Mouse (Mus musculus) C2C12 (cell line): ENCODE measurements around the gene Tmeff1. TPM values are rescaled to one million over a fixed set of nuclear protein-coding genes. Genes with fewer than 3 reads are reported as not detected.

Source experiments
- H3K27me3 ChIP-seq: one replicate; pipeline ENCODE4 v1.6.1; 2011; ENCODE audit not compliant: control insufficient read depth, insufficient read depth, insufficient read length
- H3K36me3 ChIP-seq: one replicate; pipeline ENCODE4 v1.6.1; 2011; ENCODE audit not compliant: control insufficient read depth, insufficient read depth
- H3K4me3 ChIP-seq: one replicate; pipeline ENCODE4 v1.5.1; 2011; ENCODE audit warnings: mild to moderate bottlenecking, control low read depth; ENCODE audit not compliant: poor library complexity, insufficient read depth, severe bottlenecking
- H3K79me2 ChIP-seq: one replicate; pipeline ENCODE4 v1.6.1; 2011; ENCODE audit not compliant: control insufficient read depth, insufficient read depth
- H3K79me3 ChIP-seq: one replicate; pipeline ENCODE4 v1.6.1; 2011; ENCODE audit warnings: low read depth, control low read depth
- H3ac ChIP-seq: one replicate; pipeline ENCODE3; 2011; ENCODE audit warnings: low read depth; ENCODE audit not compliant: control insufficient read depth, insufficient read length
- CEBPB ChIP-seq: IDR thresholded peaks from one replicate; pipeline ENCODE4 v1.6.1; 2011; ENCODE audit warnings: low read depth, mild to moderate bottlenecking, control low read depth, moderate library complexity
- CTCF ChIP-seq: IDR thresholded peaks from one replicate; pipeline ENCODE4 v1.5.1; 2011; ENCODE audit not compliant: control insufficient read depth, insufficient read depth, insufficient read length
- FOSL1 ChIP-seq: IDR thresholded peaks from one replicate; pipeline ENCODE4 v1.8.0; 2011; ENCODE audit warnings: mild to moderate bottlenecking, low read length; ENCODE audit not compliant: poor library complexity, insufficient read depth, severe bottlenecking
- MAX ChIP-seq: IDR thresholded peaks from one replicate; pipeline ENCODE4 v1.6.1; 2011; ENCODE audit warnings: mild to moderate bottlenecking, control low read depth
- MYOD1 ChIP-seq: IDR thresholded peaks from one replicate; pipeline ENCODE4 v1.6.1; 2011; ENCODE audit warnings: low read depth; ENCODE audit not compliant: control insufficient read depth, insufficient read length
- MYOG ChIP-seq: IDR thresholded peaks from one replicate; pipeline ENCODE4 v1.6.1; 2011; ENCODE audit not compliant: control insufficient read depth, insufficient read length; ENCODE audit errors: extremely low read depth
- USF1 ChIP-seq: IDR thresholded peaks from one replicate; pipeline ENCODE4 v1.6.1; 2011; ENCODE audit warnings: low read depth, mild to moderate bottlenecking, control low read depth, moderate library complexity
- polyA plus RNA-seq: library from polyadenylated mRNA; unstranded; fragments of >200 nt; fragmentation: generic; extraction: Trizol; gene quantifications from one replicate; pipeline ENCODE4 v1.2.1, GENCODE M21; 2012; ENCODE audit warnings: missing spikeins

Tmeff1 gene
- polyA plus RNA-seq, 1 experiment, result 22.7 TPM

- H3ac ChIP-seq, result no peak overlapping the region
- no peaks in the 10 kb centered on the region for H3K27me3 ChIP-seq
- TF ChIP-seq MYOD1, result no peak
- no peak for TF ChIP-seq MYOG
- no peak for TF ChIP-seq CTCF
- TF ChIP-seq MAX, result no peak
- no peak for TF ChIP-seq USF1
- no peak for TF ChIP-seq CEBPB
- TF ChIP-seq FOSL1, result no peak
- peaks cover 3% of the 10 kb centered on the region for H3K36me3 ChIP-seq
- H3K79me3 ChIP-seq, result peaks cover 84% of the 10 kb centered on the region
- no peak overlapping the region for H3K4me3 ChIP-seq
- peaks cover 100% of the 10 kb centered on the region for H3K79me2 ChIP-seq
These were observed 38.1 kb upstream of the Tmeff1 start for GRCm38 (mm10) chr4:48546568-48547496.

DNA sequence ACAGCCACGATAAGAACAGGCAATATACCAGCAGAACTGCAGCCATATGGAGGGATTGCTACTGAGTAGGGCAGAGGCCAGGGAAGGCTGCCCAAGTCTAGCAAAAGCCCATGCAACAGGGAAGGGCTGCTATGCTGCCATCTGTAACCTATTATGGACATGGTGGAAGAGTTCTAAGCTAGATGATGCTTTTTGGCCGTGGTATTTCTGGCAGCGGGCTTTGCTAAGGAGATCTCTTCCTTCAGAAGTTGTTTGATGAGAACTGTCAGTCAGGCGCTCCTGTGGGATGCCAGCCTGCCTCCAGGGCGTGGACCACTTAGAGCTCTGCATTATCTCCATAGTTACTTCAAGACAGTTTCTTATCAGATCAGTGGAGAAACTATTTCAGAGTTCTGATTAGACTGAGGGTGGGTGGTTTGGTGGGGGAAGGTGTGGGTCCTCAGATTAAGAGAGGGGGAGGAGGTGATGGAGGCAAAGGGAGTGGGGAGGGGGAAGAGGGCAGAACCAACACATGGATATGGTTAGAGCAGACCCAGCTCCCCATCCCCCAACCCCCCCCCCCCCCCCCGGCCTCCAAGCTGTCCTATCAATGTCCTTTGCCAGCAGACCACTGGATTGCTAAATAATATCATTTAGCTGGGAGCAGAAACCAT is 36.5 kb upstream of the Tmeff1 start:
- H3K4me3 ChIP-seq, result no peak overlapping the region
- H3K36me3 ChIP-seq, result peaks cover 13% of the 10 kb centered on the region
- TF ChIP-seq CEBPB, result no peak
- no peak for TF ChIP-seq MAX
- TF ChIP-seq FOSL1, result no peak
- no peak for TF ChIP-seq MYOG
- no peak for TF ChIP-seq CTCF
- TF ChIP-seq USF1, result no peak
- TF ChIP-seq MYOD1, result no peak
- H3ac ChIP-seq, result no peak overlapping the region
- H3K27me3 ChIP-seq, result no peaks in the 10 kb centered on the region
- peaks cover 71% of the 10 kb centered on the region for H3K79me3 ChIP-seq
- H3K79me2 ChIP-seq, result peaks cover 92% of the 10 kb centered on the region

GRCm38 (mm10) chr4:48549661-48550060 is 35.3 kb upstream of the Tmeff1 start:
- no peaks in the 10 kb centered on the region for H3K27me3 ChIP-seq
- H3K4me3 ChIP-seq, result no peak overlapping the region
- no peak for TF ChIP-seq MYOD1
- no peak for TF ChIP-seq MAX
- TF ChIP-seq CEBPB, result no peak
- no peak for TF ChIP-seq USF1
- no peak for TF ChIP-seq CTCF
- TF ChIP-seq MYOG, result no peak
- no peak for TF ChIP-seq FOSL1
- peaks cover 18% of the 10 kb centered on the region for H3K36me3 ChIP-seq
- peaks cover 66% of the 10 kb centered on the region for H3K79me3 ChIP-seq
- peaks cover 92% of the 10 kb centered on the region for H3K79me2 ChIP-seq
- no peak overlapping the region for H3ac ChIP-seq

- Histone ChIP-seq H3K36me3 (peaks cover 38% of the 10 kb centered on the region), H3K4me3 (no peak overlapping the region), H3ac (no peak overlapping the region), H3K79me3 (peaks cover 47% of the 10 kb centered on the region), H3K27me3 (no peaks in the 10 kb centered on the region), H3K79me2 (peaks cover 90% of the 10 kb centered on the region)
- TF ChIP-seq USF1 (no peak), CTCF (no peak), MAX (no peak), MYOG (no peak), MYOD1 (no peak)
These were observed 32.4 kb upstream of the Tmeff1 start for GRCm38 (mm10) chr4:48552486-48553064.

GRCm38 (mm10) chr4:48554132-48554531 is 30.8 kb upstream of the Tmeff1 start:
- H3K79me3 ChIP-seq, result peaks cover 36% of the 10 kb centered on the region
- H3K4me3 ChIP-seq, result no peak overlapping the region
- H3K79me2 ChIP-seq, result peaks cover 87% of the 10 kb centered on the region
- H3K36me3 ChIP-seq, result peaks cover 52% of the 10 kb centered on the region
- no peak for TF ChIP-seq CEBPB
- no peaks in the 10 kb centered on the region for H3K27me3 ChIP-seq
- no peak overlapping the region for H3ac ChIP-seq
